Mouse (Mus musculus): ENCODE data around the gene Pgam1.

GRCm38 (mm10) chr19:41881842-41882241 lies 29.9 kb upstream of the Pgam1 start:
- TF ChIP-seq POLR2A (IDR thresholded peaks at IDR 0.05; ENCODE audit: insufficient read length, low read depth) = no peak
- no peak for TF ChIP-seq TCF12 (IDR thresholded peaks at IDR 0.05; ENCODE audit: insufficient read depth, poor library complexity, severe bottlenecking)
- no peak for TF ChIP-seq MAX (IDR thresholded peaks at IDR 0.05; ENCODE audit: low read depth)
- TF ChIP-seq SRF (IDR thresholded peaks at IDR 0.05; ENCODE audit: control insufficient read depth, insufficient read length, low read depth) = no peak
- TF ChIP-seq USF1 (IDR thresholded peaks at IDR 0.05; ENCODE audit: low read depth) = no peak
- TF ChIP-seq POLR2AphosphoS2 (IDR thresholded peaks at IDR 0.05; ENCODE audit: insufficient read length, low read depth) = no peak
- no peak for TF ChIP-seq MYOG (IDR thresholded peaks at IDR 0.05; ENCODE audit: control insufficient read depth in 1 of 3, insufficient read depth in 1 of 3, insufficient read length in 2 of 3, low read depth in 2 of 3)
- TF ChIP-seq TCF3 (IDR thresholded peaks at IDR 0.05; ENCODE audit: insufficient read length, low read depth) = no peak
